Mouse (Mus musculus) liver, embryonic 12.5 days (tissue): ENCODE data around the gene Mgll. TPM values are rescaled to one million over a fixed set of nuclear protein-coding genes. Genes with fewer than 3 reads are reported as not detected.

Experiments used
- ATAC-seq: fragments of 200-750 bp; cut with Nextera tagmentation; 2 replicates; pipeline ENCODE4 v1.8.0; 2017; ENCODE audit warnings: moderate number of reproducible peaks, mild to moderate bottlenecking, moderate library complexity
- H3K27ac ChIP-seq: fragments of 300-500 bp; sonication (generic); 2 replicates; pipeline ENCODE4 v1.5.1; 2016; ENCODE audit warnings: mild to moderate bottlenecking
- H3K27me3 ChIP-seq: fragments of 300-500 bp; sonication (generic); replicated peaks from 2 replicates; pipeline ENCODE4 v1.6.1; 2016; ENCODE audit warnings: mild to moderate bottlenecking, moderate library complexity
- H3K36me3 ChIP-seq: fragments of 300-500 bp; sonication (generic); 2 replicates; pipeline ENCODE4 v1.6.1; 2016; ENCODE audit warnings: mild to moderate bottlenecking, moderate library complexity
- H3K4me1 ChIP-seq: fragments of 300-500 bp; sonication (generic); 2 replicates; pipeline ENCODE4 v1.6.1; 2016
- H3K4me2 ChIP-seq: fragments of 300-500 bp; sonication (generic); 2 replicates; pipeline ENCODE4 v1.6.1; 2016; ENCODE audit warnings: mild to moderate bottlenecking, moderate library complexity
- H3K4me3 ChIP-seq: fragments of 300-500 bp; sonication (generic); 2 replicates; pipeline ENCODE4 v1.5.1; 2016; ENCODE audit warnings: mild to moderate bottlenecking, moderate library complexity
- H3K9ac ChIP-seq: fragments of 300-500 bp; sonication (generic); 2 replicates; pipeline ENCODE4 v1.6.1; 2016; ENCODE audit warnings: mild to moderate bottlenecking, moderate library complexity
- H3K9me3 ChIP-seq: fragments of 300-500 bp; sonication (generic); replicated peaks from 2 replicates; pipeline ENCODE4 v1.6.1; 2016; ENCODE audit warnings: mild to moderate bottlenecking, moderate library complexity
- WGBS: fragments of 180-500 bp; shearing (Covaris S2); methylation state at CpG from one replicate; pipeline ENCODE4 v1.1.7; 2016; ENCODE audit not compliant: insufficient replicate concordance; 5-methylcytosine and 5-hydroxymethylcytosine counted together
- polyA plus RNA-seq: library from polyadenylated mRNA; unstranded; fragments of >200 nt; fragmentation: Nextera tagmentation; extraction: Ambion mirVana; gene quantifications from 2 replicates; pipeline ENCODE4 v1.2.1, GENCODE M21; 2016

The Mgll gene
- polyA plus RNA-seq, 1 experiment from 2014 or later, result 46.4 TPM

- 34% methylated on average over 7 of the region's 7 CpGs for WGBS
- Histone ChIP-seq H3K4me2 (no peak overlapping the region), H3K27me3 (peaks cover 77% of the 10 kb centered on the region), H3K36me3 (no peaks in the 10 kb centered on the region), H3K4me1 (peaks cover 8% of the 10 kb centered on the region), H3K9me3 (no peaks in the 10 kb centered on the region), H3K27ac (no peak overlapping the region), H3K9ac (no peak overlapping the region), H3K4me3 (no peak overlapping the region)
- ATAC-seq, result no peak
Observed at GRCm38 (mm10) chr6:88872811-88873210, 148.6 kb downstream of the Mgll start.

- Histone ChIP-seq H3K9me3 (no peaks in the 10 kb centered on the region), H3K4me3 (peak overlapping the region; percentile 60), H3K4me2 (peak overlapping the region; percentile 71), H3K4me1 (peaks cover 8% of the 10 kb centered on the region), H3K36me3 (no peaks in the 10 kb centered on the region), H3K9ac (peak overlapping the region; percentile 31; the same call in 1 of the 2 replicates), H3K27me3 (peaks cover 77% of the 10 kb centered on the region), H3K27ac (no peak overlapping the region)
- peak; percentile 25; the same call in 1 of the 2 replicates for ATAC-seq
- 6% methylated on average over 68 of the region's 74 CpGs for WGBS
Observed at GRCm38 (mm10) chr6:88873965-88874867, 150.0 kb downstream of the Mgll start.

- ATAC-seq, result no peak
- H3K27me3 ChIP-seq, result peaks cover 75% of the 10 kb centered on the region
Observed at GRCm38 (mm10) chr6:88874868-88875508, 150.8 kb downstream of the Mgll start, which contains the start of gene Podxl2. Gene Podxl2, minus strand, starts transcription at chr6:88875044.

More at GRCm38 (mm10) chr6:88874868-88875508, 150.8 kb downstream of the Mgll start, which contains the start of gene Podxl2:
- Histone ChIP-seq H3K9me3 (no peaks in the 10 kb centered on the region), H3K4me2 (peak within 1 kb of the TSS; percentile 71), H3K4me3 (peak within 1 kb of the TSS; percentile 60), H3K4me1 (peaks cover 8% of the 10 kb centered on the region), H3K9ac (peak within 1 kb of the TSS; percentile 31; the same call in 1 of the 2 replicates), H3K36me3 (peaks cover 2% of the 10 kb centered on the region; the same call in 1 of the 2 replicates), H3K27ac (no peak within 1 kb of the TSS)
- WGBS, result 6% methylated on average over 58 of the region's 63 CpGs

Other genes with a start within 250 kb of the Mgll start
- gene Sec61a1, start 205.5 kb upstream of the Mgll start, polyA plus RNA-seq, result 154 and 156 TPM in 2 replicates
- gene Kbtbd12, start 86.5 kb upstream of the Mgll start, polyA plus RNA-seq, result 0.52 and 0.85 TPM in 2 replicates
- gene Abtb1, start 117.6 kb downstream of the Mgll start, polyA plus RNA-seq, result 37.6 and 40.0 TPM in 2 replicates
- 4.6 and 5.0 TPM in 2 replicates for gene Podxl2, start 150.6 kb downstream of the Mgll start, polyA plus RNA-seq
- gene Mcm2, start 174.4 kb downstream of the Mgll start, polyA plus RNA-seq, result 240 and 243 TPM in 2 replicates
- gene Tpra1, start 177.8 kb downstream of the Mgll start, polyA plus RNA-seq, result 52.7 and 53.9 TPM in 2 replicates